Mouse (Mus musculus): ENCODE results near the gene Mt2. TPM values are rescaled to one million over a fixed set of nuclear protein-coding genes. Genes with fewer than 3 reads are reported as not detected.

Gene Mt2
- polyA plus RNA-seq, 1 experiment from 2014 or later, result 36.5 TPM

DNA sequence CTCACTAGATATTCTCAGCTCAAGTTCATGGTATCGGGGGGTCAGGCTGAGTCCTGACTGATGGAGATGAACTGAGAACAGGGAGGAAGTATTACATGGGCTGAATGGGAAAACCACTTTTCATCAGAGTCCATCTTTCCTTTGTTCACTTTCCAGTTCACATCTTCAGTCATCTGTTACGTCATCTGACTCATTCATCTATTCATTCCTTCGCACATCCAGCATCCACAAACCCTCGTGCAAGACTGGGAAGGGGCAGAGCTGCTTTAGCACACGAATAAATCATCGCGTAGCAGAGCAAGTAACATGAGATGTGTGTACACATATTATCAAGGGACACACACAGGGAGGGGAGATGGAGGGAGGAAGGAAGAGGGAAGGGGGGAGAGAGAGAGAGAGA lies 36.3 kb upstream of the Mt2 start:
- 85% methylated on average over 7 of the region's 7 CpGs for WGBS
- Histone ChIP-seq H3K27ac (ENCODE audit: low read depth, low read length) (no peak overlapping the region), H3K9me3 (ENCODE audit: control insufficient read depth, low read length) (no peaks in the 10 kb centered on the region), H3K4me2 (ENCODE audit: low read depth, low read length, severe bottlenecking) (no peak overlapping the region), H3K4me3 (ENCODE audit: low read depth, low read length) (no peak overlapping the region), H3K4me1 (replicated peaks; ENCODE audit: control insufficient read depth, insufficient read depth, low read length) (no peaks in the 10 kb centered on the region), H3K9ac (ENCODE audit: low read length) (no peak overlapping the region), H3K27me3 (ENCODE audit: control insufficient read depth, insufficient read depth, low read length) (no peaks in the 10 kb centered on the region), H3K36me3 (ENCODE audit: control insufficient read depth, insufficient read depth, low read length) (no peaks in the 10 kb centered on the region)
- DNase-seq (ENCODE audit: low spot score) (no peak), ATAC-seq (replicated peaks; ENCODE audit: low FRiP score) (no peak)

DNA sequence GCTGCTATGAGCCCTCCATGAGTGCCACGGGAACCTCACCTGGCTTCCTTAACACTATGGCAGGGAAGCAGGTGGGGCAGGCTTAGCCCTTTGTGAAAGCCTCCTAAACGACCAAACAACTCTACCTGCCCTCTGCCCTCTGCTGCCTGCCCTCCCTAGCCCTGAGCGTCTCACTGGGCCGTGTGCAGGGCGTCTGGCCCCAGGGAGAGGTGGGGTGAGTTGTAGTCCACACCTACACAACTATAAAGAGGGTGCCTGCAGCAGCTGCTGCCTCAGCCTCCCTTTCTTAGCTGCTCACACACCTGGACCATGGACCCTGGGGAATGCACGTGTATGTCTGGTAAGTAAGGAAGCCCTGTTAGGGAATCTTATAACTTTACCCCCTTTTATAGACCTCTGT lies 35.5 kb upstream of the Mt2 start, which contains the start of gene Mt4:
Gene Mt4 (plus strand): TSS at position 265 of the 400 bp plus-strand sequence.
- no peaks in the 10 kb centered on the region for H3K4me1 ChIP-seq (replicated peaks; ENCODE audit: control insufficient read depth, insufficient read depth, low read length)
- no peak within 1 kb of the TSS for H3K9ac ChIP-seq (ENCODE audit: low read length)
- H3K4me3 ChIP-seq (ENCODE audit: low read depth, low read length), result no peak within 1 kb of the TSS
- DNase-seq (ENCODE audit: low spot score) (no peak), ATAC-seq (replicated peaks; ENCODE audit: low FRiP score) (no peak)
- H3K9me3 ChIP-seq (ENCODE audit: control insufficient read depth, low read length), result no peaks in the 10 kb centered on the region
- H3K27ac ChIP-seq (ENCODE audit: low read depth, low read length), result no peak within 1 kb of the TSS
- no peaks in the 10 kb centered on the region for H3K27me3 ChIP-seq (ENCODE audit: control insufficient read depth, insufficient read depth, low read length)
- no peaks in the 10 kb centered on the region for H3K36me3 ChIP-seq (ENCODE audit: control insufficient read depth, insufficient read depth, low read length)
- H3K4me2 ChIP-seq (ENCODE audit: low read depth, low read length, severe bottlenecking), result no peak within 1 kb of the TSS
- WGBS, result 57% methylated on average over 6 of the region's 6 CpGs

DNA sequence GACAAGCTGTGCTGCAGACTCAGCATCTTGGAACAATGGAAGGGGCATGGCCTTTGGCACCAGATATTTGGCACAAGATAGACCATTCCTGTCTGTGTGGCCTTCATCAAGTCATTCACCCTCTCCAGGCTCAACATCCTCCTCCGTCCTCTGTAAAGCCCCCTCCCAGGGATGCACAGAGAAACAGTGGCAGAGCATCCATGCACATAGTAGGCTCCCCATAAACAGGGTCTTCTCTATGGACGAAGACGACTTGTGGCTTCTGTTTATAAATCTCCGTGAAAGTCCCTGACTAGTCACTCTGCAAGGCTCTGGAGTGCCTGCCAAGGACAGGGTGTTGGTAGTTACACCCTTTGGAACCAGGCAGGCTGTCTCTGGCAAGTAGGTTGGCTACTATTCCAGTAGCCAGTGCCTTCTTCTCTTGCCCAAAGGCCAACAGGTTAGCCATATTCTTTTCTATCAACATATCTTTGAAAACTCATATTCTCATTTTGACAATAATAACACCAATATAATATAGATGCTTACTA lies 32.1 kb upstream of the Mt2 start:
- Histone ChIP-seq H3K27ac (ENCODE audit: low read depth, low read length) (no peak overlapping the region), H3K27me3 (ENCODE audit: control insufficient read depth, insufficient read depth, low read length) (no peaks in the 10 kb centered on the region), H3K9me3 (ENCODE audit: control insufficient read depth, low read length) (no peaks in the 10 kb centered on the region), H3K9ac (ENCODE audit: low read length) (no peak overlapping the region), H3K4me2 (ENCODE audit: low read depth, low read length, severe bottlenecking) (no peak overlapping the region), H3K4me3 (ENCODE audit: low read depth, low read length) (no peak overlapping the region), H3K36me3 (ENCODE audit: control insufficient read depth, insufficient read depth, low read length) (no peaks in the 10 kb centered on the region), H3K4me1 (replicated peaks; ENCODE audit: control insufficient read depth, insufficient read depth, low read length) (no peaks in the 10 kb centered on the region)
- WGBS, result 78% methylated on average over 4 of the region's 4 CpGs
- ATAC-seq (replicated peaks; ENCODE audit: low FRiP score), result no peak
- DNase-seq (ENCODE audit: low spot score), result no peak

DNA sequence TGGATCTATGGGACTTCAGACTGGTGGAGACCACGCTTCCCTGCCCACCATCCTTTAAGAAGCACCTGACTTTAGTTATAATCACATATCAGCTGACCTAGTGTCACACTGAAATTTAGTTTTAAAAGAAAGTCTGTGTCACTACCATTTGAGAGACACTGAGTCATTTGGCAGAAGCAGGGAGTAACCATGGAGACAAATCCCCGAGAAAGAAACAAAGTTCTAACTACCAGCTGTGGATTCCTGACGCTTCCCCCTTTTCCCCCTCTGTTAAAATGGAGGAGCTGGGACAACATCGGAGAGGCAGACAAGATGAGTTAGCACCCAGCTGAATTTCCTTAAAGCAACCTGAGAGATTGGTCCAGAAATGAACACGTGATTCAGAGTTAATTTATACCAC lies 24.2 kb upstream of the Mt2 start:
- 49% methylated on average over 5 of the region's 5 CpGs for WGBS
- Histone ChIP-seq H3K4me3 (ENCODE audit: low read depth, low read length) (no peak overlapping the region), H3K36me3 (ENCODE audit: control insufficient read depth, insufficient read depth, low read length) (no peaks in the 10 kb centered on the region), H3K9me3 (ENCODE audit: control insufficient read depth, low read length) (no peaks in the 10 kb centered on the region), H3K27ac (ENCODE audit: low read depth, low read length) (no peak overlapping the region), H3K4me2 (ENCODE audit: low read depth, low read length, severe bottlenecking) (no peak overlapping the region), H3K4me1 (replicated peaks; ENCODE audit: control insufficient read depth, insufficient read depth, low read length) (peaks cover 4% of the 10 kb centered on the region), H3K27me3 (ENCODE audit: control insufficient read depth, insufficient read depth, low read length) (no peaks in the 10 kb centered on the region), H3K9ac (ENCODE audit: low read length) (no peak overlapping the region)
- DNase-seq (ENCODE audit: low spot score) (no peak), ATAC-seq (replicated peaks; ENCODE audit: low FRiP score) (no peak)

DNA sequence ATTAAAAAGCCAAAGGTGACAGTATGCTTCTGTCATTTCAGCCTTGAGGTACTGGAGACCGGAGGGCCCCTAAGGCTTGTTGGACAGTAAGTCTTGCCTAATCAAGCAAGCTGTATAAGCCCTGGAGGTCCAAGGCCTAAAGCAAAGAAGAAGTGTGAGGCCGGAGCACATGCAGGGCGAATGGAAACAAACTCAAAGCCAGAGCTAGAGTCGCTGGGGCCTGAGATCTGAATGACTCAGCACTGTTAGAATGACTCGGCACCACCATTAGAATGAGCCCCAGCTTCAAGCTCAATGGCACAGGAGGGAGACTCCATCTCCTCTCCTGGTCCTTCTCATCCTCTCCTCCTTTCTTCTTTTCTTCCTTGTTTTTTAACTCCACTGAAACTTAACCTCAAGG lies 21.5 kb upstream of the Mt2 start:
- Histone ChIP-seq H3K27ac (ENCODE audit: low read depth, low read length) (no peak overlapping the region), H3K4me3 (ENCODE audit: low read depth, low read length) (no peak overlapping the region), H3K9ac (ENCODE audit: low read length) (no peak overlapping the region), H3K27me3 (ENCODE audit: control insufficient read depth, insufficient read depth, low read length) (no peaks in the 10 kb centered on the region), H3K4me1 (replicated peaks; ENCODE audit: control insufficient read depth, insufficient read depth, low read length) (peaks cover 12% of the 10 kb centered on the region), H3K4me2 (ENCODE audit: low read depth, low read length, severe bottlenecking) (no peak overlapping the region), H3K36me3 (ENCODE audit: control insufficient read depth, insufficient read depth, low read length) (no peaks in the 10 kb centered on the region), H3K9me3 (ENCODE audit: control insufficient read depth, low read length) (no peaks in the 10 kb centered on the region)
- ATAC-seq (replicated peaks; ENCODE audit: low FRiP score) (no peak), DNase-seq (ENCODE audit: low spot score) (no peak)
- WGBS, result 82% methylated on average over 5 of the region's 5 CpGs

DNA sequence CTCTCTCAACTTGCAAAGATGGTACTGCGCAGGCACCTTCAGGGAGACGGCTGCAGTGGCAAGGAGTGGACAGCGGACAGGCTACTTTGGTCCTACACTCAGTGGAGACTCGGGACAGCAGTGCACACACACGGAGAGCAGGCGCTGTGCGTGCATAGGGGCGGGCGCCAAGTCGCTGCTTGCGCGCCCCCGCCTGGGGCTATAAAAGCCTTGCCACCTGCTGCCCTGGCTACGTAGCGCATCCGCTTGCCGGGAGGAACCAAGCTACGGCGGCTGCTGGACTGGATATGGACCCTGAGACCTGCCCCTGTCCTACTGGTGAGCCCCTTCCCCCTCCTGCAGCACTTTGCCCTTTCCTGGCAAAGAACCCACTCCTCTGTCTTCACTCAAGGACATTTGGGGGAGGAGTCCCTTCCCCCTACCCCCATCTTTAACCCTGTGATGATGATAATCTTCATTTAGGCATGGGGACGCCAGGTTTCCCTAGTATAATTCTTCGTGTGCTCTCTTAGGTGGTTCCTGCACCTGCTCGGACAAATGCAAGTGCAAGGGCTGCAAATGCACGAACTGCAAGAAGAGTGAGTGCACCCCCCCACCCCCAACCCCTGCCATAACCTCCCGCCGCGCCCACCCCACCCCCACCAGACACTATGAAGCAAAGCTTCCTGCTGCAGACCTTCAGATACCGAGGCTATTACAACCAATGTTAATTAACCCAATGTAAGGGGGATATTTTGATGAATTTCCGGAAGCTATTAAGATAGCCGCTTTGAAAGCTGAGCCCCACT lies 19.8 kb upstream of the Mt2 start, which contains the start of gene Mt3:
Gene Mt3 (plus strand): TSS at position 95 of the 788 bp plus-strand sequence.
- ATAC-seq (replicated peaks; ENCODE audit: low FRiP score) (peak; percentile 84), DNase-seq (ENCODE audit: low spot score) (peak; percentile 88)
- Histone ChIP-seq H3K27ac (ENCODE audit: low read depth, low read length) (no peak within 1 kb of the TSS), H3K9me3 (ENCODE audit: control insufficient read depth, low read length) (no peaks in the 10 kb centered on the region), H3K36me3 (ENCODE audit: control insufficient read depth, insufficient read depth, low read length) (no peaks in the 10 kb centered on the region), H3K4me3 (ENCODE audit: low read depth, low read length) (peak within 1 kb of the TSS; percentile 40), H3K9ac (ENCODE audit: low read length) (peak within 1 kb of the TSS; percentile 65), H3K4me1 (replicated peaks; ENCODE audit: control insufficient read depth, insufficient read depth, low read length) (peaks cover 12% of the 10 kb centered on the region), H3K4me2 (ENCODE audit: low read depth, low read length, severe bottlenecking) (peak within 1 kb of the TSS; percentile 79), H3K27me3 (ENCODE audit: control insufficient read depth, insufficient read depth, low read length) (no peaks in the 10 kb centered on the region)
- 2% methylated on average over 29 of the region's 29 CpGs for WGBS

DNA sequence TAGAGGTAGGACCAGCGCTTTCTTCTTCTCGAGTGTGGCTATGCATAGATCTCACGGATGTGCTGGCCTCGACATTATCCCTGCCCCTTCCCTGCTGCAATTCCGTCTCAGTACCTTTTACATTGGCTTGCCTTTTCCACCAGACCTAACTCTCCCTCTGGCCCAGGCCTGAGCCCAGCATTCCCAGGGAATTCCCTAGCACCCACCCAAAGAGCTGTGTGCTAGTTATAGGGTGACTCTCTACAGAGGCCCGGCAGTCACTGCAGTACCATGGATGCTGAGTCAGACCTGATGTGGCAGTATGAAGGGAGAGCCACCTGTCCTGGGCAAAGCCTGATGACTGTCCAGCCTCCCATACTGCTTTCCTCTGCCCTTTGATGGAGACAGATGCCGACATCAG lies 19.0 kb upstream of the Mt2 start:
- Histone ChIP-seq H3K27me3 (ENCODE audit: control insufficient read depth, insufficient read depth, low read length) (no peaks in the 10 kb centered on the region), H3K36me3 (ENCODE audit: control insufficient read depth, insufficient read depth, low read length) (no peaks in the 10 kb centered on the region), H3K4me2 (ENCODE audit: low read depth, low read length, severe bottlenecking) (peak overlapping the region; percentile 79), H3K9ac (ENCODE audit: low read length) (0 out of 2 replicates have a peak overlapping the region, but pooled peaks have one; percentile 65), H3K4me1 (replicated peaks; ENCODE audit: control insufficient read depth, insufficient read depth, low read length) (peaks cover 12% of the 10 kb centered on the region), H3K27ac (ENCODE audit: low read depth, low read length) (no peak overlapping the region), H3K4me3 (ENCODE audit: low read depth, low read length) (peak overlapping the region; percentile 40), H3K9me3 (ENCODE audit: control insufficient read depth, low read length) (no peaks in the 10 kb centered on the region)
- ATAC-seq (replicated peaks; ENCODE audit: low FRiP score), result peak; percentile 16; the same call in 1 of the 2 replicates
- WGBS, result 18% methylated on average over 7 of the region's 7 CpGs
- no peak for DNase-seq (ENCODE audit: low spot score)

DNA sequence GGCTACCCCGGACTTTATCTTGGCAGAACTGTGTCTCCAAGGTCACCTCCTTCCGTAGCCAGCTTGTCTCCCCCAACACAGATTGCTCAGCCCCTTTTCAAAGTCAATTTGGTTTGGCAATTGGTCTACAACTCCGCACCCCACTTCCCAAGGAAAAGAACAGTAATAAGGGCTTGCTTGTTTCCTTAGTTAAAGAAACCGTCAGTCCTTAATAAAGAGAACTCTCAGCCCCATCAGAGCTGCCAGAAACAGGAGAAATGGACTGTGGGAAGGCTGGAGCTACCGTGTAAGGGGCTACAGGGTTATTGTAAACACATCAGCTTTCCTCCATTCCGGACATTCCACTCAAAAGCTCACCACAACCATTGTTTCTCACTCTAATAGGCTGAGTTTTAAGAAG lies 17.9 kb upstream of the Mt2 start:
- Histone ChIP-seq H3K27ac (ENCODE audit: low read depth, low read length) (peak overlapping the region; percentile 26), H3K9ac (ENCODE audit: low read length) (no peak overlapping the region), H3K36me3 (ENCODE audit: control insufficient read depth, insufficient read depth, low read length) (no peaks in the 10 kb centered on the region), H3K9me3 (ENCODE audit: control insufficient read depth, low read length) (no peaks in the 10 kb centered on the region), H3K4me2 (ENCODE audit: low read depth, low read length, severe bottlenecking) (no peak overlapping the region), H3K4me3 (ENCODE audit: low read depth, low read length) (no peak overlapping the region), H3K4me1 (replicated peaks; ENCODE audit: control insufficient read depth, insufficient read depth, low read length) (peaks cover 12% of the 10 kb centered on the region), H3K27me3 (ENCODE audit: control insufficient read depth, insufficient read depth, low read length) (no peaks in the 10 kb centered on the region)
- no peak for ATAC-seq (replicated peaks; ENCODE audit: low FRiP score)
- WGBS, result 32% methylated on average over 6 of the region's 6 CpGs
- DNase-seq (ENCODE audit: low spot score), result no peak

DNA sequence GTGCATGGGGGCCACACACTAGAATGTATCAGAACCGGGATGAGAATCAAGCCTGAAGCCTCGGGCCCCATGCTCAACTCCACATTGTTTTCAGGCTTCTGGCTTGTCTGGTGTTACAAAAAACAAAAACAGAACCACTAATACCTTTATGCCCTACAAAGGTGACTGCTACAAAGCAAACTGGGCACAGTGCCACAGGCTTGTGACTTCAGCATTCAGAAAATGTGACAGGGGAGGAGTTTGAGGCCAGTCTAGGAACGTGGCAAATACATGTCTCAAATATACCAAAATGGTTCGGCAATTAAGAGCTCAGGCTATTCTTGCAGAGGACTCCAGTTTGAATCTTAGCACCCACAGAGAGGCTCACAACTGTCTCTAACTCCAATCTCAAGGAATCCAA lies 16.4 kb upstream of the Mt2 start:
- DNase-seq (ENCODE audit: low spot score) (no peak), ATAC-seq (replicated peaks; ENCODE audit: low FRiP score) (no peak)
- H3K27me3 ChIP-seq (ENCODE audit: control insufficient read depth, insufficient read depth, low read length), result no peaks in the 10 kb centered on the region
- H3K9me3 ChIP-seq (ENCODE audit: control insufficient read depth, low read length), result no peaks in the 10 kb centered on the region
- H3K4me3 ChIP-seq (ENCODE audit: low read depth, low read length), result no peak overlapping the region
- H3K9ac ChIP-seq (ENCODE audit: low read length), result no peak overlapping the region
- no peak overlapping the region for H3K4me2 ChIP-seq (ENCODE audit: low read depth, low read length, severe bottlenecking)
- H3K27ac ChIP-seq (ENCODE audit: low read depth, low read length), result no peak overlapping the region
- no peaks in the 10 kb centered on the region for H3K36me3 ChIP-seq (ENCODE audit: control insufficient read depth, insufficient read depth, low read length)
- 83% methylated on average over 4 of the region's 4 CpGs for WGBS
- peaks cover 12% of the 10 kb centered on the region for H3K4me1 ChIP-seq (replicated peaks; ENCODE audit: control insufficient read depth, insufficient read depth, low read length)
